Mouse (Mus musculus) T-helper 2 cell (primary cell): Measurements from ENCODE around the gene Nom1.

Experiments
- in situ Hi-C: fragments of 300-600 bp; cut with MboI, MseI; formaldehyde crosslinking; loops from one replicate; pipeline ENCODE4 v1.15.1; 2025; ENCODE audit warnings: high pct_unique_total_duplicates

Nom1 gene

GRCm38 (mm10) chr5:29470271-29470670 lies 35.8 kb downstream of the Nom1 start:
- in situ Hi-C loops = loop anchor here (10.0 kb wide), 1 partner anchor 85 kb away; no protein-coding TSS in a partner anchor

- in situ Hi-C loops = loop anchor here (10.0 kb wide), 1 partner anchor 86 kb away; no protein-coding TSS in a partner anchor
These were observed 36.5 kb downstream of the Nom1 start for GRCm38 (mm10) chr5:29470851-29471394.

- in situ Hi-C loops = loop anchor here (10.0 kb wide), 1 partner anchor 87 kb away; no protein-coding TSS in a partner anchor
These were observed 36.9 kb downstream of the Nom1 start for GRCm38 (mm10) chr5:29471396-29471795.

GRCm38 (mm10) chr5:29471855-29472665 lies 37.6 kb downstream of the Nom1 start:
- in situ Hi-C loops = loop anchor here (10.0 kb wide), 1 partner anchor 87 kb away; no protein-coding TSS in a partner anchor

GRCm38 (mm10) chr5:29473551-29474245 lies 39.2 kb downstream of the Nom1 start:
- in situ Hi-C loops = loop anchor here (10.0 kb wide), 1 partner anchor 89 kb away; no protein-coding TSS in a partner anchor

- in situ Hi-C loops = loop anchor here (10.0 kb wide), 1 partner anchor 90 kb away; no protein-coding TSS in a partner anchor
These were observed 39.9 kb downstream of the Nom1 start for GRCm38 (mm10) chr5:29474246-29474960.

- in situ Hi-C loops = loop anchor here (10.0 to 25.0 kb wide), 2 partner anchors 90 to 1013 kb away; partner anchors contain the start of gene Shh
These were observed 40.6 kb downstream of the Nom1 start for GRCm38 (mm10) chr5:29475041-29475440.

- in situ Hi-C loops = loop anchor here (10.0 to 25.0 kb wide), 2 partner anchors 91 to 1013 kb away; partner anchors contain the start of gene Shh
These were observed 41.1 kb downstream of the Nom1 start for GRCm38 (mm10) chr5:29475556-29475955.

GRCm38 (mm10) chr5:29476021-29476420 lies 41.6 kb downstream of the Nom1 start:
- in situ Hi-C loops = loop anchor here (10.0 to 25.0 kb wide), 2 partner anchors 91 to 1014 kb away; partner anchors contain the start of gene Shh

- in situ Hi-C loops = loop anchor here (10.0 to 25.0 kb wide), 2 partner anchors 93 to 1015 kb away; partner anchors contain the start of gene Shh
These were observed 43.2 kb downstream of the Nom1 start for GRCm38 (mm10) chr5:29477474-29478207.

GRCm38 (mm10) chr5:29478208-29479197 lies 44.0 kb downstream of the Nom1 start, which contains the start of gene Mnx1:
Mnx1 (minus strand) TSS chr5:29478470.
- in situ Hi-C loops = loop anchor here (10.0 to 25.0 kb wide), 2 partner anchors 94 to 1016 kb away; partner anchors contain the start of gene Shh

GRCm38 (mm10) chr5:29479198-29479593 lies 44.7 kb downstream of the Nom1 start:
- in situ Hi-C loops = loop anchor here (10.0 to 25.0 kb wide), 2 partner anchors 94 to 1017 kb away; partner anchors contain the start of gene Shh

GRCm38 (mm10) chr5:29483801-29484200 lies 49.3 kb downstream of the Nom1 start:
- in situ Hi-C loops = loop anchor here (25.0 kb wide), 1 partner anchor 1022 kb away; the partner anchor contains the start of gene Shh

GRCm38 (mm10) chr5:29484965-29485940 lies 50.8 kb downstream of the Nom1 start:
- in situ Hi-C loops = loop anchor here (25.0 kb wide), 1 partner anchor 1023 kb away; the partner anchor contains the start of gene Shh

- in situ Hi-C loops = loop anchor here (25.0 kb wide), 1 partner anchor 1024 kb away; the partner anchor contains the start of gene Shh
These were observed 51.5 kb downstream of the Nom1 start for GRCm38 (mm10) chr5:29485941-29486320.

GRCm38 (mm10) chr5:29487321-29487720 lies 52.9 kb downstream of the Nom1 start:
- in situ Hi-C loops = loop anchor here (25.0 kb wide), 1 partner anchor 1025 kb away; the partner anchor contains the start of gene Shh

- in situ Hi-C loops = no loop called here
These were observed 72.5 kb downstream of the Nom1 start for GRCm38 (mm10) chr5:29507013-29507412.
